Mouse (Mus musculus) midbrain, embryonic 15.5 days (tissue): ENCODE results near the gene Zfp691. TPM values are rescaled to one million over a fixed set of nuclear protein-coding genes. Genes with fewer than 3 reads are reported as not detected.
A peak's percentile ranks its signal among the peaks of the same experiment; 100 is the strongest.

Experiments
- ATAC-seq: fragments of 200-750 bp; cut with Nextera tagmentation; replicated peaks from 2 replicates; pipeline ENCODE4 v1.8.0; 2017; ENCODE audit warnings: moderate TSS enrichment
- H3K27ac ChIP-seq: fragments of 300-500 bp; sonication (generic); 2 replicates; pipeline ENCODE4 v1.5.1; 2015; ENCODE audit warnings: mild to moderate bottlenecking, inconsistent platforms
- H3K27me3 ChIP-seq: fragments of 300-500 bp; sonication (generic); replicated peaks from 2 replicates; pipeline ENCODE4 v1.6.1; 2015; ENCODE audit warnings: inconsistent platforms
- H3K36me3 ChIP-seq: fragments of 300-500 bp; sonication (generic); replicated peaks from 2 replicates; pipeline ENCODE4 v1.6.1; 2015; ENCODE audit warnings: inconsistent platforms
- H3K4me1 ChIP-seq: fragments of 300-500 bp; sonication (generic); 2 replicates; pipeline ENCODE4 v1.6.1; 2015; ENCODE audit warnings: inconsistent platforms
- H3K4me2 ChIP-seq: fragments of 300-500 bp; sonication (generic); 2 replicates; pipeline ENCODE4 v1.6.1; 2015; ENCODE audit warnings: inconsistent platforms, mild to moderate bottlenecking, moderate library complexity
- H3K4me3 ChIP-seq: fragments of 300-500 bp; sonication (generic); 2 replicates; pipeline ENCODE4 v1.5.1; 2015; ENCODE audit warnings: mild to moderate bottlenecking, inconsistent platforms
- H3K9ac ChIP-seq: fragments of 300-500 bp; sonication (generic); 2 replicates; pipeline ENCODE4 v1.6.1; 2015; ENCODE audit warnings: mild to moderate bottlenecking, inconsistent platforms
- H3K9me3 ChIP-seq: fragments of 300-500 bp; sonication (generic); 2 replicates; pipeline ENCODE4 v1.6.1; 2016; ENCODE audit warnings: inconsistent platforms
- WGBS: fragments of 180-500 bp; shearing (Covaris S2); methylation state at CpG from one replicate; pipeline ENCODE4 v1.1.7; 2015; ENCODE audit warnings: mixed read lengths; 5-methylcytosine and 5-hydroxymethylcytosine counted together
- polyA plus RNA-seq: library from polyadenylated mRNA; unstranded; fragments of >200 nt; fragmentation: Nextera tagmentation; extraction: Ambion mirVana; gene quantifications from 2 replicates; pipeline ENCODE4 v1.2.1, GENCODE M21; 2015

The Zfp691 gene
- polyA plus RNA-seq, 1 experiment from 2014 or later: 7.7 TPM

DNA sequence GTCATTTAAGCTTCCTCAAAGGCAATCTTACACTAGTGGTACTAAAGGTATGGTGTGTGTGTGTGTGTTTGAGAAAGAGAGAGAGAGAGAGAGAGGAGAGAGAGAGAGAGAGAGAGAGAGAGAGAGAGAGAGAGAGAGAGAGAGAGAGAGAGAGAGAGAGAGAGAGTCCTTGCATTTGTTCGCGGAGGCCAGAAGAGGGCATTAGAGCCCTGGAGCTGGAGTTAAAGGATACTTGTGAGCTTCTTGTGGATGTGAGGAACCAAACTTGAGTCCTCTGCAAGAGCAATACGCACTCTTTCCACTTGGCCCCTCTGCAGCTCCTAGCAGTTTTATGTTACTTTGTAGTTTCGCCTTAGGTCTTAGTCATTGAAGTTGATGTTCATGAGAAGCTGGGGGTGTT lies 11.0 kb downstream of the Zfp691 start:
- ATAC-seq: no peak
- no peak overlapping the region for H3K4me2 ChIP-seq
- no peaks in the 10 kb centered on the region for H3K4me1 ChIP-seq
- WGBS: 87% methylated on average over 4 of the region's 4 CpGs
- H3K27me3 ChIP-seq: no peaks in the 10 kb centered on the region
- no peak overlapping the region for H3K27ac ChIP-seq
- no peaks in the 10 kb centered on the region for H3K9me3 ChIP-seq
- H3K9ac ChIP-seq: no peak overlapping the region
- no peaks in the 10 kb centered on the region for H3K36me3 ChIP-seq
- no peak overlapping the region for H3K4me3 ChIP-seq

DNA sequence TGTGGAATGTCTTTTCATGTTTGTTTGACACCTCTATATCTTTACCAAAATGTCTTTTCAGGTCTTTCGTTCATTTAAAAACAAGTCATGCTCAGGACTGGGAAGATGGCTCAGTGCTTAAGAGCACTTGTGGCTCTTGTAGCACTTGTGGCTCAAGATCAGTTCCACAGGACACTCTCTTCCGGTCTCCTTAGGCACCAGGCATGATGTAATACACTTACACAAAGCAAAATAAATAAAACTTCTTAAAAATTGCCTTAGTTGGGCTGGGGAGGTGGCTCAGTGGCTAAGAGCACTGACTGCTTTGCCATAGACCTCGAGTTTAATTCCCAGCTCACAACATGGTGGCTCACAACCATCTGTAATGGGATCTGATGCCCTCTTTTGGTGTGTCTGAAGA lies 12.6 kb downstream of the Zfp691 start:
- ATAC-seq: no peak
- no peak overlapping the region for H3K9ac ChIP-seq
- no peaks in the 10 kb centered on the region for H3K4me1 ChIP-seq
- 70% methylated on average over 3 of the region's 3 CpGs for WGBS
- no peak overlapping the region for H3K4me2 ChIP-seq
- H3K27ac ChIP-seq: no peak overlapping the region
- H3K4me3 ChIP-seq: no peak overlapping the region
- H3K9me3 ChIP-seq: no peaks in the 10 kb centered on the region
- H3K36me3 ChIP-seq: no peaks in the 10 kb centered on the region
- no peaks in the 10 kb centered on the region for H3K27me3 ChIP-seq

DNA sequence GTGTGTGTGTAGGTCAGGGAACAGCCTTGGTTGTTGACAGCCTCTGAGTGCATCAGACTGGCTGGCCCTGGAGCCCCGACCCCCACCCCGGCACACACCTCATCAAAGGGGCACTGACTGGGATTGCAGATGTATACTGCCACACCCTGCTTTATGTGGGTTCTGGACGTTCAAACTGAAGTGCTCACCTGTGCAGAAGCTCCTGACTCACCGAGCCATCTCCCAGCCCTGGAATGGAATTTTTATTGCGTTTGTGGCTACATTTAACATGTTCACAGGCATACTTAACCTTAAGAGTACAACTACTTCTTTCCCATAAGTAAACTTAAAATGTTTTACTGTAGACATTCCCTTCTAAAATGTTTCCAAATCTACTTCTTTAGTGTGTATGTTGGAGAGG lies 16.1 kb downstream of the Zfp691 start:
- 89% methylated on average over 5 of the region's 5 CpGs for WGBS
- Histone ChIP-seq H3K27me3 (no peaks in the 10 kb centered on the region), H3K4me3 (no peak overlapping the region), H3K4me2 (no peak overlapping the region), H3K36me3 (no peaks in the 10 kb centered on the region), H3K9ac (no peak overlapping the region), H3K4me1 (no peaks in the 10 kb centered on the region), H3K27ac (no peak overlapping the region), H3K9me3 (no peaks in the 10 kb centered on the region)
- no peak for ATAC-seq

DNA sequence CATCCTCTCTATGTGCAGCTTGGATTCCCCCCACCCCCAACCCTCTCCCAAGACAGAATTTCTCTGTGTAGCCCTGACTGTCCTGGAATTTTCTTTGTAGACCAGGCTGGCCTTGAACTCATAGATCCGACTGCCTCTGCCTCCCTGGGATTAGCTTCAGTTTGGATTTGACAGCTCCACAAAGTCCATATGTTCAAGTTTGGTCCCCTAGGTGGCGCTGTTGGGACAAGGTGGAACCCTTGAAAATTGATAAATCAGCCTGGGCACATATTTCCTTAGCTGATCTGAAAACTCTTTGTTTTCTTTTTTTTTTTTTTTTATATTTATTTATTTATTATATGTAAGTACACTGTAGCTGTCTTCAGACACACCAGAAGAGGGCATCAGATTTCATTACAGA lies 16.8 kb downstream of the Zfp691 start:
- no peak overlapping the region for H3K4me2 ChIP-seq
- H3K9me3 ChIP-seq: no peaks in the 10 kb centered on the region
- no peak for ATAC-seq
- no peaks in the 10 kb centered on the region for H3K27me3 ChIP-seq
- no peaks in the 10 kb centered on the region for H3K36me3 ChIP-seq
- no peak overlapping the region for H3K9ac ChIP-seq
- H3K4me1 ChIP-seq: no peaks in the 10 kb centered on the region
- WGBS: 30% methylated on average over 2 of the region's 2 CpGs
- no peak overlapping the region for H3K27ac ChIP-seq
- no peak overlapping the region for H3K4me3 ChIP-seq

DNA sequence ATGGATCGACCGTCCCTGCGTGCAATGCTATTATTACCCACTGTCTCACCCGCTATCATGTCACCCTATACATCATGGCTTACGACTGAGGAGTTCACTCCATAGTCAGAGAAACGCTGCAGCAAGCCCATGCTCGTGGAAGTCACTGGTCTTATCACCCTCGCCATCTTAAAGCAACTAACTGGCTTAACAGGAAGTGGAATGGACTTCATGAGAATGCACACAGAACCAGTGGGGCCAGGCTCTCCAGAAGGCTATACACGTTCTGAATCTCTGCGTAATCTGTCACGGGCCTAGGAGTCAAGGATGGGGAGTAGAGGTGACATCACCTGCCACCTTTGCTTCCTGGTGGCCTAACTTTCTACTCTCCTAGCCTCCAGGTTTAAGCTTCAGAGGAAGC lies 25.3 kb downstream of the Zfp691 start:
- WGBS: 89% methylated on average over 11 of the region's 11 CpGs
- H3K9ac ChIP-seq: no peak overlapping the region
- no peak overlapping the region for H3K4me2 ChIP-seq
- no peak for ATAC-seq
- H3K36me3 ChIP-seq: no peaks in the 10 kb centered on the region
- H3K4me1 ChIP-seq: no peaks in the 10 kb centered on the region
- no peaks in the 10 kb centered on the region for H3K9me3 ChIP-seq
- no peak overlapping the region for H3K4me3 ChIP-seq
- H3K27me3 ChIP-seq: no peaks in the 10 kb centered on the region
- H3K27ac ChIP-seq: no peak overlapping the region

DNA sequence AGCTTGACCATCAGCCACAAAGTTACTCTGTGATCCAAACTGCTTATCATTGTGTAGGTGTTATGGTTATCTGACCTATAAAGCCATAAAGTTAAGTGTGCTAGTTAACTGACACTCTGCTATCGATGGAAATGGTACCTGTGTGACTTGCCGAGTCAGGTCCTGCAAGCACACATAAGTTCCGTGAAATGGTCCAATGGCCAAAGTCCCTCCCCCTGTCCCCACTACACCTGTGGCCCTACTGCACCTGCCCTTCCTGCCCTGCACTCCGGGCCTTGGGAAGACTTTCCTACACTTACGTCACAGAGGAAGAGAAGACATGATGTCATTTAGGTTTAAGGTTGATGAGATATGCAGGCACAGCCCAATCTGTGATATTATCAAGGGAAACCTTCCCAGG lies 26.6 kb downstream of the Zfp691 start:
- WGBS: 94% methylated on average over 5 of the region's 5 CpGs
- Histone ChIP-seq H3K4me1 (no peaks in the 10 kb centered on the region), H3K27ac (no peak overlapping the region), H3K9ac (no peak overlapping the region), H3K4me2 (no peak overlapping the region), H3K9me3 (no peaks in the 10 kb centered on the region), H3K36me3 (no peaks in the 10 kb centered on the region), H3K4me3 (no peak overlapping the region), H3K27me3 (no peaks in the 10 kb centered on the region)
- ATAC-seq: no peak

DNA sequence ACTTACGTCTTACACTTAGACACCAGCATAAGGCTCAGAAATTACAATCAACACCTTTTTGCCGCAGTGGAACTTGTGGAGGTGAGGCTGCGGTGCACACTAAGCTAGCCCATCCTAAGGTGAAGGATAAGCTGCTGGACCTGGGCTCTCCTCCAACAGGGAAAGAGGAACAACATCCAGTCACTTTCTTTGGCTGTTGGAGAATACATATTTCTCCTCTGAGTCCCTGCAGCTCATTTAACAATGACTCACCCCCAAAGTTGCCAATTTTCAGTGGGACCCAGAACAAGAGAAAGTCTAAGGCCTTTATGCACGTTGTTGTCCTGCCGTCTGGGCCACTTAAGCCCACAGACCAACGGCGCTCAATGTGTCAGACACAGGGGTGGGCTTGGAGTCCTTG lies 27.2 kb downstream of the Zfp691 start:
- ATAC-seq: no peak
- no peak overlapping the region for H3K4me2 ChIP-seq
- no peaks in the 10 kb centered on the region for H3K36me3 ChIP-seq
- no peaks in the 10 kb centered on the region for H3K9me3 ChIP-seq
- no peak overlapping the region for H3K4me3 ChIP-seq
- no peak overlapping the region for H3K27ac ChIP-seq
- WGBS: 86% methylated on average over 7 of the region's 7 CpGs
- no peaks in the 10 kb centered on the region for H3K4me1 ChIP-seq
- H3K27me3 ChIP-seq: no peaks in the 10 kb centered on the region
- H3K9ac ChIP-seq: no peak overlapping the region

DNA sequence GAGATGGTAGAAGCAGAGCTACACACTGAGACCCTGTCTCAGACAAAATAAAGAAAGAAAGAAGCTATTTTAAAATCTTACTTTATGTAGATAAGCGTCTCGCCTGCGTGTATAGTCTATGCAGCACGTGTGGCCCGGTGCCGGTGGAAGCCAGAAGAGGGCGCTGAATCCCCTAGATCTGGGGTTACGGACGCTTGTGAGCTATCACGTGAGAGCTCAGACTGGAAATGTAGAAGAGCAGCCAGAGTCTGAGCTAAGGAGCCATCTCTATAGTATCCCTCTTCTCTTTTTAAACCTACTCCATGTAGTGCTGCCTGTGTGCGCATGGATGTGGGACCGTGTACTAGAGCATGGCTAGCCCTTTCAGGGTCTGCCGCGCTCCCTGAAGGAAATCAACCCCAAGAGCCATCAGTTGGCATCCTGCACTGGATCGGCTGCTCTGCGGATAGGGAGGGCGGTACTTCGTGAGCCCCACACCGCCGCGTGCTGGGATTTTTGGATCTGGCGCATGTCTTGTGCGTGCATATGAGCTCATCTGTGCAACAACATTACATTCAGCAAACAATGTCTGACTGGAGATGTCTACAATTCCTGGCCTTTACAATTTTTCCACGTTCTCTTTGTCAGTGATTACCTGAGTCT lies 31.6 kb downstream of the Zfp691 start:
- WGBS: 23% methylated on average over 24 of the region's 24 CpGs
- H3K9ac ChIP-seq: no peak overlapping the region

DNA sequence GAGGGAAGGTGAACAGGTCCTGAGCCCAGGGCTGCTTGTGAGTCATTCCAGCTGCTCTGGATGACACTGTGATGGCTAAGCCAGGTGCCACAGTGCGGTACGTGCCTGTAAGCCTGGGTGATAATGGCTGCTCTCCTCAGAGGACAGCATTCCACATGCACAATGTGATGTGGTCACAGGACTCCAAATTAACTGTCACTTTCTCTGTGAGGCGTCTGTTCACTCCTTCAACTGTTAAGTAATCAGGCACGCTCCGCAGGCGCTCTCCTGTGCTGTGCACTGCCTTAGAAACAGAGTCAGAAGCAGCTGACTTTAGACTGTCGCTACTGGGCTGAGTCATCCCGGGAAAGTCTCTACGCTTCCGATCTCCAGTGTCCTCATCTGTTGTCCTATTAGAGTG lies 32.8 kb downstream of the Zfp691 start:
- ATAC-seq: no peak
- WGBS: 63% methylated on average over 10 of the region's 10 CpGs

More for the DNA sequence above, 31.6 kb downstream of the Zfp691 start:
- no peaks in the 10 kb centered on the region for H3K27me3 ChIP-seq
- H3K27ac ChIP-seq: peak overlapping the region; percentile 71
- ATAC-seq: peak; percentile 75
- peaks cover 14% of the 10 kb centered on the region for H3K4me1 ChIP-seq
- peak overlapping the region; percentile 48 for H3K4me2 ChIP-seq
- H3K36me3 ChIP-seq: no peaks in the 10 kb centered on the region
- peak overlapping the region; percentile 25 for H3K4me3 ChIP-seq
- no peaks in the 10 kb centered on the region for H3K9me3 ChIP-seq

DNA sequence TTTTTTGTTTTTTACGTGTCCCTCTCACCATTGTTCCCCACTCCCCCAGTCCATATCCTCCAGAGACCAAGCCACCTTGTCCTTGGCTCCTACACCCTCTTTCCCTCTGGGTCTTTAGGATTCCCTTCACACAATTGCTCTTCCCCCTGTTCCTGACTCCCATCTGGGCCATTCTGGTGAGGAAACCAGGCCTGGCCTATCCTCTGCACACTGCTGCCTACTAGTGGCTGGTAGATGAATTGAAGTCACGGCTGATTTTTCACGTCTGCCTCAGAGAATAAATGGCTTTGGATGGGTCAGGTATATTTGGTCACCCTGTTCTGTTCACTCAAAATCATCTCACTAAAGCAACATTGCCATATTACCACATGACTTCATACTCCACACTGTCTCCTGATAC lies 33.9 kb downstream of the Zfp691 start:
- Histone ChIP-seq H3K9me3 (no peaks in the 10 kb centered on the region), H3K36me3 (peaks cover 3% of the 10 kb centered on the region; the same call in 1 of the 2 replicates), H3K4me2 (no peak overlapping the region), H3K27ac (no peak overlapping the region), H3K4me1 (peaks cover 14% of the 10 kb centered on the region), H3K27me3 (no peaks in the 10 kb centered on the region), H3K4me3 (no peak overlapping the region), H3K9ac (no peak overlapping the region)
- ATAC-seq: no peak
- 49% methylated on average over 3 of the region's 3 CpGs for WGBS

More for the DNA sequence above, 32.8 kb downstream of the Zfp691 start:
- no peaks in the 10 kb centered on the region for H3K27me3 ChIP-seq
- no peak overlapping the region for H3K27ac ChIP-seq
- H3K4me1 ChIP-seq: peaks cover 14% of the 10 kb centered on the region
- no peak overlapping the region for H3K9ac ChIP-seq
- H3K4me2 ChIP-seq: no peak overlapping the region
- no peaks in the 10 kb centered on the region for H3K9me3 ChIP-seq
- H3K4me3 ChIP-seq: no peak overlapping the region
- no peaks in the 10 kb centered on the region; the same call in 1 of the 2 replicates for H3K36me3 ChIP-seq

DNA sequence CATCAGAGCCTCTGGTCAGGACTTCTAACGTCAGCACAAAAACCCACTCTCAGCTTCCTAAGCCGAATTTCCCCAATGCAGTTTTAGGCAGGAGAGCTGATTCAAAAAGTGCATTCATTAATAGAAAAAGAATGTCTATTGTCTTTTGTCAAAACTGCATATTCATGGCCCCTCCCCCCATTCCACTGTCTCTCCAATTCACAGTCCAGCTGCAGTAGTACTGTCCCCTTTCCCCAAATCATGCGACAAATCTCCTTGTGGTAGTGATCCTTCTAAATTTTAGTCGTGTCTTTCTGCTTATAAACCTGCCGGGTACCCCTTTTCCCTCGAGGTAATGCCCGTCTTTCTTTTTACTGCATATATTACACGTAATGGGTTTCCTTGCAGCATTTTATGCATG lies 35.2 kb downstream of the Zfp691 start:
- H3K4me1 ChIP-seq: peaks cover 14% of the 10 kb centered on the region
- 45% methylated on average over 8 of the region's 8 CpGs for WGBS
- ATAC-seq: no peak
- no peaks in the 10 kb centered on the region for H3K27me3 ChIP-seq
- peak overlapping the region; percentile 57 for H3K4me2 ChIP-seq
- 0 out of 2 replicates have a peak overlapping the region, but pooled peaks have one; percentile 5 for H3K9ac ChIP-seq
- H3K36me3 ChIP-seq: peaks cover 8% of the 10 kb centered on the region; the same call in 1 of the 2 replicates
- peak overlapping the region; percentile 6; the same call in 1 of the 2 replicates for H3K27ac ChIP-seq
- no peaks in the 10 kb centered on the region for H3K9me3 ChIP-seq
- peak overlapping the region; percentile 29 for H3K4me3 ChIP-seq

DNA sequence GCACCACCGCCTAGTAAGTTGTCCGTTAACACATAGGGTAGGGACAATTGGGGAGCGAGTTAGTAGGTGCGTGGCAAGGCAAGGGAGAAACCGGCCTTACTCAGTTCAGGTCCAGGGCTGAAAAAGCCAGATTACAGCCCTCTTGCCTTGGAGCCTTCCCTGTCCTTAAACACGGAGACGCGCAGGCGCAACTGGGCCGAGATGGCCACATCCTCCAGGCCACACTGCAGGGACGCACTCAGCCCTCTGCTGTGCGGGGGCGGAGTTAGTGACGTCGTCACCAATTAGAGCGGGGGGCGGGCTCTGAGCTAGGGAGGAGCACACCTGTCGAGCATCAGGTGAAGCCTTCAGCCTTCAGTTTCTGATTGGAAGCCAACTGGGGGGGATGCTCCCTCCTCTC lies 35.8 kb downstream of the Zfp691 start:
- peaks cover 10% of the 10 kb centered on the region; the same call in 1 of the 2 replicates for H3K36me3 ChIP-seq
- peak overlapping the region; percentile 57 for H3K4me2 ChIP-seq
- peak overlapping the region; percentile 29 for H3K4me3 ChIP-seq
- H3K27me3 ChIP-seq: no peaks in the 10 kb centered on the region
- WGBS: 13% methylated on average over 17 of the region's 18 CpGs
- peak; percentile 94 for ATAC-seq
- peaks cover 14% of the 10 kb centered on the region for H3K4me1 ChIP-seq
- H3K9ac ChIP-seq: no peak overlapping the region
- no peaks in the 10 kb centered on the region for H3K9me3 ChIP-seq
- H3K27ac ChIP-seq: peak overlapping the region; percentile 12; the same call in 1 of the 2 replicates

DNA sequence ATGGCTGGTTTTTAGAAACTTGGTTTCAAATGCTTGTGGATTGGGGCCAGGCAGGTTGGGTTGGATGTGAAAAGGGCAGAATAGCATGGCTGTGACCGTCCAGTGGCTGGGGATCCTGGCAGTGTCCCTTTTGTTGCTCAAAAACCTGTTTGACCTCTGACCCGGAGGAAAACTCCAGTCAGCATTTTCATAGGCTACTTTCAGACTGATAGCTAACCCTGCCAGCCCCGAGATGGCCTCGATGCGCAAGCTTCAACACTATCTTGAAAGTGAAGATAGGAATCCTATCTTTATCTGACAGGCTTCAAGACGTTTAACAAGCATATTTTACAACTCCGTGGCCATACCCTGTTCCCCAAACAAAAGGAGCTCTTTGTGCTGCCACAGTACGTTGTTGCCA lies 36.7 kb downstream of the Zfp691 start:
- ATAC-seq: no peak
- Histone ChIP-seq H3K36me3 (peaks cover 10% of the 10 kb centered on the region; the same call in 1 of the 2 replicates), H3K4me2 (no peak overlapping the region), H3K4me1 (peaks cover 14% of the 10 kb centered on the region), H3K9ac (no peak overlapping the region), H3K27me3 (no peaks in the 10 kb centered on the region), H3K9me3 (no peaks in the 10 kb centered on the region), H3K4me3 (no peak overlapping the region), H3K27ac (0 out of 2 replicates have a peak overlapping the region, but pooled peaks have one; percentile 12)
- 58% methylated on average over 8 of the region's 8 CpGs for WGBS
